Mouse (Mus musculus) 3134 (cell line): ENCODE data around the gene Cnr2.
A peak's percentile ranks its signal among the peaks of the same experiment; 100 is the strongest.
"Not testable (repeated sequence)": the region's sequence is repeated elsewhere in the genome, so short reads cannot be mapped to it uniquely, and the experiment has no call there.

Source experiments
- DNase-seq: peaks from one replicate; pipeline ENCODE4 v3.0.0-alpha.2; 2011; ENCODE audit warnings: low spot score; ENCODE audit not compliant: insufficient read length; ENCODE audit errors: extremely low read depth

Cnr2 gene

DNA sequence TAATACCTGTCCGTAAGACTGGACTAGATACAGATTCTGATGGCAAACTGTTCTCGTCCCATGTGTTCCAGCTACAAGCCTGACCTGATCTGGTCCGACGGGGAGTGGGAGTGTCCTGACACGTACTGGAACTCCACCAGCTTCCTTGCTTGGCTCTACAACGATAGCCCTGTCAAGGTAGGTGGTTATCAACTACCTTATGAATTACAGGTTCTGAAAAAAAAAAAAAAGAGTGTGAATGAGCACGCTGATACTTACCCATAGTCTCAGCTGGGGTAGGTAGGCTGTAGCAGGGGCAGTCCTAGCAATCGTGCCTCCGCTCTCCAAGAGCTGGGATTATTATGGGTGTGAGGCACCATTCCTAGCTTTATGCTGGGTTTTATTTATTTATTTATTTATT lies 34.6 kb downstream of the Cnr2 start:
- no peak for DNase-seq

GRCm38 (mm10) chr4:135930239-135930638 lies 35.0 kb downstream of the Cnr2 start:
- DNase-seq, result no peak

- DNase-seq, result no peak
These were observed 36.6 kb downstream of the Cnr2 start for GRCm38 (mm10) chr4:135931832-135932231.

- no peak for DNase-seq
These were observed 39.7 kb downstream of the Cnr2 start for GRCm38 (mm10) chr4:135934708-135935500.

- DNase-seq, result no peak
These were observed 40.3 kb downstream of the Cnr2 start for GRCm38 (mm10) chr4:135935502-135935901.

DNA sequence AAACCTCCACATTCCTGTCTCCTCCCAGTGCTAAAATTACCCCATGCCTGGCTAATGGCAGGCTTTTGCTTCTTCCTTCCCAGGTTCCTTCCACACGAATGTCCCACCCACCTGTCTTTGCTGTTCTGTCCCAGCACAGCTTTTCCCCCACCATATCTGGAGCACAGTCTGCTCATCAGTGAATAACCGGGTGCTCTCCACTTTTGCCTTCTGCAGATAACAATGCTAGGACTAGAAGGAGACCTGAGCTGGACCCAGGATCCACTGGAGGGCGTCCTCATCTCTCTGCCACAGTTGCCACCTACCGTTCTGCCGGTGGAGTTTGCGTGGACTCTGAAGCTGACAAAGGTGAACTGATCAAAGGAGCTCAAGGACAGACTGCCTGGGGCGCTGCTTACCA lies 43.7 kb downstream of the Cnr2 start:
- DNase-seq, result no peak

GRCm38 (mm10) chr4:135941026-135941425 lies 45.8 kb downstream of the Cnr2 start:
- not testable (repeated sequence) for DNase-seq

DNA sequence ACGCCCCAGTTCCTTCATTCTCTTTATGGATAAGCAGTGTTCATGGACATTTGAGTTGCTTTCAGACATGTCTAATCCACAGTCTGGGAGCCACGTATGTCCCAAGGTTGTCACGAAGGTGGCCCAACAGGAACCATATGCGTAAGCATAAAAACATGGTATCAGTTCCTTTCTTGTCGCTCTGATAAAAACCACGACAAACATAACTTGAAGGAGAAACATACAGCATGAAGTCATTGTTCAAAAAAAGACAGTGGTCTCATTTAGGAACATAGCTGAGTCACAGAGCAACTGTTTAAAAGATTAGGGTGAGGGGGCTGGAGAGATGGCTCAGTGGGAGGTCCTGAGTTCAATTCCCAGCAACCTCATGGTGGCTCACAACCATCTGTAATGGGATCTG lies 47.0 kb downstream of the Cnr2 start:
- DNase-seq, result no peak

- DNase-seq, result no peak
These were observed 48.2 kb downstream of the Cnr2 start for GRCm38 (mm10) chr4:135943389-135943788.

DNA sequence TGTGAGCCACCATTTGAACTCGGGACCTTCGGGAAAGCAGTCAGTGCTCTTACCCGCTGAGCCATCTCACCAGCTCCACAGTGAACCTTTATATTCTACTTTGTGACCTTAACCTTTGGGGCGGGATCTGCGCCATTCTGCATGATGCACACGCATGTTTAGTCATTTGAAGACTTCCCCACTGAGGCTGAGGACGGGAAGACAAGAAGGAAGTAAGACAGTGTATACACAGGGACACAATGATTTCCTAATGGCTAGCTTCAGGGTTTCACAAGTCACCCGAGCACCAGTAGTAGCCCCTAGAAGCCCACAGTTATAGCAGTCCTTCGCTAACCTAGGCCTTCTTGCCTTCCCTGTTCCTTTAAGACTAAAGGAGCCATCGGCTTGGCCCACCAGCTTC lies 50.5 kb downstream of the Cnr2 start:
- DNase-seq, result no peak

DNA sequence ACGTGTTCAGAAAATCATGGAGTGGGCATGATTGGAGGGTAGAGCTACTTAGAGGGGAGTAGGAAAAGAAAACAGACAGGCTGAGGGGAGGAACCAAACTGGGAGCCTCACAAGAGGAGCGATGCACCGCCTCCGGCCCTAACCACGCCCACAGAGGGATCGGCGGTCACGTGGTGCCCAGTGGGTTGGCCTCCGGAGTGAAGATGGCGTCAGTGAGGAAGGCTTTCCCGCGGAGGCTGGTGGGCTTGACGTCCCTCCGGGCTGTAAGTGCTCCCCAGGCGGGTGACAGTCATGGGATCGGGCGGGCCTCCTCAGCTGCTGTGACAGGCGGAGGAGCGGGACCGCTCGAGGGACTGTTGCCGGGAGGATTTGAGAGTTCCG lies 51.1 kb downstream of the Cnr2 start, which contains the start of gene Hmgcl:
Gene Hmgcl, plus strand, starts transcription at position 171 of the 381 bp plus-strand sequence.
- DNase-seq, result peak; percentile 90

DNA sequence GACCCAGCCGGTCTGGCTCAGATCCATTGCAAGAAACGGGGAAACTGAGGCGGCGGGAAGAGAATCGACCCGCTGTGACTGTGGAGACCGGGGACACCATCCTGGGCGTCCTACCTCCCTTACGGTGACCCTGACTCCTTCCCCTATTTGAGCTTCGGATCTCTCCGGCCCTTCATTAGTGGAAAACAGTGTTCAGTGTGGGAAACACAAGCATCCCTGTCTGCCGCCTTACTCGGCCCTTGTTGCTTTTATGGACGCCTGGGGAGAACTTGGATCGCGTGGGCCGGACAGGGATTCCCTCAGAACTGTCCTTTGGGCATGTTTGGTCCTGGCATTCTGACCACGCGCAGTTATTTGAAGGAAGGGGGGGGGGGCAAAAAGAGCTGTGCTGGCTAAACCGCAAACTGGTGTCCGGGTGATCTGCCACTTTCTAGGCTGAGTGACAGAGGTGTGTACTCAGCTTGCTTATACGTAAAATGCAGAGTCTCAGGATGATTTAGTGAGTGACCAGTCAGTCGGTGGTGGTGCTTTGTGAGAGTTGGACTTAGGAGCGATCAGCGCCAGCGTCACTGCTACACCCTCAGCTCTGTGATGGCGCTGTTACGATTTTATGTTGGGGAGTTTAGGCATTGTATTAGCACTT lies 51.6 kb downstream of the Cnr2 start:
- DNase-seq, result no peak

GRCm38 (mm10) chr4:135948142-135948541 lies 52.9 kb downstream of the Cnr2 start:
- no peak for DNase-seq

- no peak for DNase-seq
These were observed 54.3 kb downstream of the Cnr2 start for GRCm38 (mm10) chr4:135949475-135949874.

DNA sequence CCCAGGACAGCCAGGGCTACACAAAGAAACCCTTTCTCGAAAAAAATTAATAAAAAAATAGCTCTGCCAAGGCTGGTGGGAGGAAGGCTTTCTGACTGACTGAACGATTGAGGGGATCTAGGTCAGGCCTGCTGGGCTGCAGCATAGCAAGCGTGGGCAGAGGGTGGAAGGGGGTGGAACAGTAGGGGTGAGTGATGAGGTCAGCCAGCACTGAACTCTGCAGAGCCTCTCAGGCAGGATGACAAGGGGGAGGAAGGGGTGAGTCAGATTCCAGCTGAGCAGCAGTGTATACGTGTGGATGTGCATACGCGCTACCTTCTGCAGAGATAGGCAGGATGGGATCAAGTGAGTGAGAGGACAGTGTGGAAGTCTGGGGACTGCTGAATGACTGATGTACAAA lies 54.7 kb downstream of the Cnr2 start:
- no peak for DNase-seq

- no peak for DNase-seq
These were observed 55.2 kb downstream of the Cnr2 start for GRCm38 (mm10) chr4:135950365-135950764.

DNA sequence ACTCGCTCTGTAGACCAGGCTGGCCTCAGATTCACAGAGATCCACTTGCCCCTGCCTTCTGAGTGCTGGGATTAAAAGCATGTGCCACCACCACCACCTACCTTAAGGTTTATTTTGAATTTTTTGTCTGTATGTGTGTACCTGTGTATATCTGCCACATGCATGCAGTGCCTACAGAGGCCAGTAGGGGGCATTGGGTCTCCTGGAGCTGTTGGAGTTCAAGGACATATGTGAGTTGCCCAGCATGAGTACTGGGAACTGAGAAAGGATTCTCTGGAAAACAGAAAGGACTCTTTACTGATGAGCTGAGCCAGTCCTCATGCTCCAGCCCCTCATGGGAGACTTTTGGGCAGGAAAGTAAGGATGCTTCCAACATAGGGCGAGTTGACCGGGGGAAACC lies 56.3 kb downstream of the Cnr2 start:
- no peak for DNase-seq

DNA sequence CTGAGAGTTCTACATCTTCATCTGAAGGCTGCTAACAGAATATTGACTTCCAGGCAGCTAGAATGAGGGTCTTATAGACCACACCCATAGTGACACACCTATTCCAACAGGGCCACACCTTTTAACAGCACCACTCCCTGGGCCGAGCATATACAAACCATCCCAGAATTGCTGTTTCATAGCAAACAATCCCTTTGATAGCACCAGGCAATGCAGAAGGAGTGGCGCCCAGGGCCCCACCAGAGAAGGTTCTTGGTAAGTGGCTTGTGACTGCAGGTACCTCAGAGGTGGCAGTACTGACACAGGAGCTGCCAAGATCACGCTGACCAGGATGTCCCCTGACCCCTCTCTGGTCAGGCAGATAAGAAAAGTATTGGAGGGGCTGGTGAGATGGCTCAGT lies 58.0 kb downstream of the Cnr2 start:
- DNase-seq, result no peak

GRCm38 (mm10) chr4:135954241-135954640 lies 59.0 kb downstream of the Cnr2 start:
- DNase-seq, result no peak

DNA sequence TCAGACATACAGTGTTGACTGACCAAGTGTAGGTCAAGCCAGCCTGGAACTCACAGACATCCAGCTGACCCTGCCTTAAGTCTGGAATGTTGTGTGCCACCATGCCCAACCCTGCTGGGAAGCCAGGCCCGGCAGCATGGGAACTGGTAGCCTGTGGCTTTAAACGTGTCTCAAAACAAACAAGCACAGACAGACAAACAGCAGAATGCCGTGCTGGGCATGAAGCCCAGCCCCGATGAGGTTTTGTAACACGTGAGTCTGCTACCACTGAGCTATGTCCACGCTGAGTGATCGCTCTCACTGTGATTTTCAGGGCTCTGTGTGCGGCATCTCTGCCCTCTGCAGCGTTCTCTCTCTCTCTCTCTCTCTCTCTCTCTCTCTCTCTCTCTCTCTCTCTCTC lies 60.7 kb downstream of the Cnr2 start:
- DNase-seq, result no peak

DNA sequence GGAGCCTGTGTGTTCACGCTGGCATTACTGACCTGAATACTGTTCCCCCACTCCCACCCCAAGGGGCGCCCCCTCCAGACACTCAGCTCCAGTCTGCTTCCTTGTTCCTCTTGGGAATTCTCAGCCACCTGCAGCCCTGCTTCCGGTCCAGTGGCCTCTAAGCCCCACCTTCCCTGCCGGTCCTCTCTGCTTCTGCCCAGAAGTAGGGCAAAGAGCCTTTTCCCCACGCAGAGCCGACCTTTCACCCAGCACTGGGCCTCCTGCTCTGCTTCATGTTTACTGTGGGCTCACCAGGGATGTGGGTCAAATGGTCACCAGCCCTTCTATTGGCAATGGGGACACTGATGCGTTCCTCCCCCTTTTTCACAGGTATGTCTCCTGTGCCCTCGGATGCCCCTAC lies 63.2 kb downstream of the Cnr2 start:
- no peak for DNase-seq

DNA sequence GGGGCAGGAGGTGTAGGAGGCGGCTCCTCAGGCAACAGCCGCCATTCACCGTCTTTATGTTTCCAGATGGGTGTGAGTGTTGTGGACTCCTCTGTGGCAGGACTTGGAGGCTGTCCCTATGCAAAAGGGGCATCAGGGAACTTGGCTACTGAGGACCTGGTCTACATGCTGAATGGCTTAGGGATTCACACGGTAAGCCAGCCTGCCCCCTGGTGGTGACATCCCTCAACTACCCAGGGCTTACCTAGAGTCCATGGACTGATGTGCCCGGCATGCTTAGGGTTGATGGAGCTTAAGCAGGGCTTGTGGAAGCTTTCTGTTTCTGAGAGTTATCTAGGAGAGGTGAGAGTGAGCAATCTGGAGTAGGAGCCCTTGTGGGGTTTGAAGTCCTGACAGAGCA lies 65.5 kb downstream of the Cnr2 start:
- DNase-seq, result peak; percentile 45
